In genomic region chr10:75833456-75834080, GRCm38 (mm10) we compare ENCODE assay signal across 8 mouse cellular contexts. TPM values are rescaled to one million over a fixed set of nuclear protein-coding genes. Genes with fewer than 3 reads are reported as not detected.
DNase-seq lines count a peak whose midpoint lies in the region; ATAC-seq and TF ChIP-seq lines count a peak whose summit lies in the region.

No protein-coding gene starts in this region.

- H3K9ac ChIP-seq in hindbrain, postnatal 0 days (replicated peaks; ENCODE audit: low read length): no peak overlapping the region
- peak overlapping the region; percentile 64 for H3K9ac ChIP-seq in liver, embryonic 16.5 days (ENCODE audit: low read depth, low read length)
- H3K9ac ChIP-seq in neural tube, embryonic 15.5 days (replicated peaks): peak overlapping the region; percentile 34; the same call in 1 of the 2 replicates

- peak overlapping the region; percentile 80 for H3K4me3 ChIP-seq in gastrocnemius, adult 2 months
- peak overlapping the region; percentile 56 for H3K4me3 ChIP-seq in forebrain, embryonic 10.5 days
- peak overlapping the region; percentile 37 for H3K4me3 ChIP-seq in hindbrain, postnatal 0 days (ENCODE audit: low read length)
- peak overlapping the region; percentile 63 for H3K4me3 ChIP-seq in liver, embryonic 16.5 days (ENCODE audit: low read depth, low read length)
- peak overlapping the region; percentile 41 for H3K4me3 ChIP-seq in neural tube, embryonic 15.5 days (replicated peaks)

- 16% methylated on average over 21 of the region's 21 CpGs for WGBS in forebrain, embryonic 10.5 days
- WGBS in hindbrain, postnatal 0 days: 17% methylated on average over 21 of the region's 21 CpGs
- WGBS in liver, embryonic 16.5 days (ENCODE audit: insufficient replicate concordance): 6% methylated on average over 21 of the region's 21 CpGs
- WGBS in neural tube, embryonic 15.5 days: 24% methylated on average over 21 of the region's 21 CpGs

- DNase-seq in gastrocnemius, adult 2 months: peak; percentile 39
- no peak for DNase-seq in gastrocnemius, adult 8-10 months (ENCODE audit: low spot score in 2 of 2)
- no peak for DNase-seq in forebrain, embryonic 10.5 days (ENCODE audit: extremely low spot score, low spot score)
- DNase-seq in hindbrain, postnatal 0 days (ENCODE audit: low spot score): no peak
- no peak for DNase-seq in retina, postnatal 1 day
- DNase-seq in left cerebral cortex, postnatal 36 days (ENCODE audit: low spot score in 2 of 2): no peak

- ATAC-seq in hindbrain, postnatal 0 days: no peak
- no peak for ATAC-seq in liver, embryonic 16.5 days (ENCODE audit: low read depth)
- no peak for ATAC-seq in neural tube, embryonic 15.5 days (ENCODE audit: low FRiP score)

- no peaks in the 10 kb centered on the region for H3K36me3 ChIP-seq in forebrain, embryonic 10.5 days (replicated peaks)
- no peaks in the 10 kb centered on the region for H3K36me3 ChIP-seq in hindbrain, postnatal 0 days (ENCODE audit: insufficient read depth, low read length)
- no peaks in the 10 kb centered on the region for H3K36me3 ChIP-seq in liver, embryonic 16.5 days (ENCODE audit: control insufficient read depth, insufficient read depth)
- H3K36me3 ChIP-seq in neural tube, embryonic 15.5 days: no peaks in the 10 kb centered on the region

- TF ChIP-seq CTCF in gastrocnemius, adult 2 months (IDR thresholded peaks at IDR 0.05): no peak
- TF ChIP-seq CTCF in hindbrain, postnatal 0 days (IDR thresholded peaks at IDR 0.05; ENCODE audit: low read depth): no peak

- peak overlapping the region; percentile 89 for H3K27ac ChIP-seq in gastrocnemius, adult 2 months
- 0 out of 2 replicates have a peak overlapping the region, but pooled peaks have one; percentile 77 for H3K27ac ChIP-seq in forebrain, embryonic 10.5 days
- no peak overlapping the region for H3K27ac ChIP-seq in hindbrain, postnatal 0 days
- peak overlapping the region; percentile 75 for H3K27ac ChIP-seq in liver, embryonic 16.5 days (ENCODE audit: low read length)
- H3K27ac ChIP-seq in neural tube, embryonic 15.5 days (replicated peaks): no peak overlapping the region

- no peaks in the 10 kb centered on the region for H3K9me3 ChIP-seq in forebrain, embryonic 10.5 days
- H3K9me3 ChIP-seq in hindbrain, postnatal 0 days (ENCODE audit: low read length): no peaks in the 10 kb centered on the region
- H3K9me3 ChIP-seq in liver, embryonic 16.5 days (replicated peaks; ENCODE audit: control insufficient read depth, low read length): no peaks in the 10 kb centered on the region
- no peaks in the 10 kb centered on the region for H3K9me3 ChIP-seq in neural tube, embryonic 15.5 days (replicated peaks)

- H3K4me1 ChIP-seq in forebrain, embryonic 10.5 days: peaks cover 55% of the 10 kb centered on the region
- H3K4me1 ChIP-seq in hindbrain, postnatal 0 days (ENCODE audit: insufficient read depth, low read length): peaks cover 24% of the 10 kb centered on the region
- H3K4me1 ChIP-seq in liver, embryonic 16.5 days (ENCODE audit: control insufficient read depth, low read depth, low read length): peaks cover 47% of the 10 kb centered on the region
- peaks cover 43% of the 10 kb centered on the region for H3K4me1 ChIP-seq in neural tube, embryonic 15.5 days

- H3K4me2 ChIP-seq in hindbrain, postnatal 0 days (ENCODE audit: low read depth, low read length): peak overlapping the region; percentile 69
- H3K4me2 ChIP-seq in liver, embryonic 16.5 days (ENCODE audit: low read depth, low read length): peak overlapping the region; percentile 93
- H3K4me2 ChIP-seq in neural tube, embryonic 15.5 days: peak overlapping the region; percentile 70

- intact Hi-C loops in gastrocnemius, adult 2 months (cut with DNase I): loop anchor here (2.0 kb wide), 1 partner anchor 61 kb away; the partner anchor contains the start of gene Ddt
- intact Hi-C loops in left cerebral cortex, postnatal 36 days (cut with DNase I): loop anchor here (5.0 kb wide), 1 partner anchor 91 kb away; no protein-coding TSS in a partner anchor

- peaks cover 37% of the 10 kb centered on the region for H3K27me3 ChIP-seq in forebrain, embryonic 10.5 days (ENCODE audit: poor library complexity, severe bottlenecking)
- no peaks in the 10 kb centered on the region for H3K27me3 ChIP-seq in hindbrain, postnatal 0 days (ENCODE audit: insufficient read depth, low read length)
- peaks cover 14% of the 10 kb centered on the region for H3K27me3 ChIP-seq in liver, embryonic 16.5 days (ENCODE audit: control insufficient read depth, insufficient read depth, low read depth, low read length)
- H3K27me3 ChIP-seq in neural tube, embryonic 15.5 days (replicated peaks): peaks cover 18% of the 10 kb centered on the region; the same call in 1 of the 2 replicates

RNA-seq across cellular contexts. Expression of gene Gstt2, which starts 3.7 kb away (rescaled TPM):
- total RNA-seq in gastrocnemius, adult 2 months (2021): 1 to 10 TPM; 2.3 to 4.2 TPM
- 1 to 10 TPM; 2.7 to 6.5 (median 3.8) TPM for total RNA-seq in gastrocnemius, adult 8-10 months (2022)
- 7.3 and 8.3 TPM in 2 replicates for polyA plus RNA-seq in forebrain, embryonic 10.5 days (2016; fragmentation: Nextera tagmentation; extraction: Ambion mirVana)
- total RNA-seq in hindbrain, postnatal 0 days (2014; rRNA removed): 2.1 and 10.2 TPM in 2 replicates
- 9.3 and 11.1 TPM in 2 replicates for polyA plus RNA-seq in hindbrain, postnatal 0 days (2015; fragmentation: Nextera tagmentation; extraction: Ambion mirVana)
- 54.3 and 56.7 TPM in 2 replicates for polyA plus RNA-seq in liver, embryonic 16.5 days (2015; fragmentation: Nextera tagmentation; extraction: Ambion mirVana)
- polyA plus RNA-seq in neural tube, embryonic 15.5 days (2015; fragmentation: Nextera tagmentation; extraction: Ambion mirVana): 6.3 and 16.2 TPM in 2 replicates
- total RNA-seq in left cerebral cortex, postnatal 36 days (2021): 1 to 10 TPM; 4.8 to 5.0 TPM

RNA-seq across cellular contexts. Expression of gene Gstt4, which starts 11.2 kb away (rescaled TPM):
- total RNA-seq in gastrocnemius, adult 2 months (2021): not detected
- not detected for total RNA-seq in gastrocnemius, adult 8-10 months (2022)
- polyA plus RNA-seq in forebrain, embryonic 10.5 days (2016; fragmentation: Nextera tagmentation; extraction: Ambion mirVana): not detected in 2 replicates
- not detected in 2 replicates for total RNA-seq in hindbrain, postnatal 0 days (2014; rRNA removed)
- polyA plus RNA-seq in hindbrain, postnatal 0 days (2015; fragmentation: Nextera tagmentation; extraction: Ambion mirVana): not detected in 2 replicates
- polyA plus RNA-seq in liver, embryonic 16.5 days (2015; fragmentation: Nextera tagmentation; extraction: Ambion mirVana): not detected in 2 replicates
- polyA plus RNA-seq in neural tube, embryonic 15.5 days (2015; fragmentation: Nextera tagmentation; extraction: Ambion mirVana): not detected in 2 replicates
- not detected for total RNA-seq in left cerebral cortex, postnatal 36 days (2021)

RNA-seq across cellular contexts. Expression of gene Mif, which starts 26.5 kb away (rescaled TPM):
- total RNA-seq in gastrocnemius, adult 2 months (2021): 100 to 1,000 TPM; 147 to 168 TPM
- total RNA-seq in gastrocnemius, adult 8-10 months (2022): 100 to 1,000 TPM; 144 to 161 (median 157) TPM
- polyA plus RNA-seq in forebrain, embryonic 10.5 days (2016; fragmentation: Nextera tagmentation; extraction: Ambion mirVana): 3,631 and 3,763 TPM in 2 replicates
- 1,072 and 1,222 TPM in 2 replicates for total RNA-seq in hindbrain, postnatal 0 days (2014; rRNA removed)
- polyA plus RNA-seq in hindbrain, postnatal 0 days (2015; fragmentation: Nextera tagmentation; extraction: Ambion mirVana): 1,792 and 1,891 TPM in 2 replicates
- polyA plus RNA-seq in liver, embryonic 16.5 days (2015; fragmentation: Nextera tagmentation; extraction: Ambion mirVana): 906 and 964 TPM in 2 replicates
- 1,840 and 1,880 TPM in 2 replicates for polyA plus RNA-seq in neural tube, embryonic 15.5 days (2015; fragmentation: Nextera tagmentation; extraction: Ambion mirVana)
- total RNA-seq in left cerebral cortex, postnatal 36 days (2021): 100 to 1,000 TPM; 506 to 546 TPM

RNA-seq across cellular contexts. Expression of gene Gstt1, which starts 35.2 kb away (rescaled TPM):
- total RNA-seq in gastrocnemius, adult 2 months (2021): 1 to 10 TPM; 4.5 to 5.7 TPM
- 1 to 10 TPM; 4.6 to 8.3 (median 4.8) TPM for total RNA-seq in gastrocnemius, adult 8-10 months (2022)
- 3.8 and 4.4 TPM in 2 replicates for polyA plus RNA-seq in forebrain, embryonic 10.5 days (2016; fragmentation: Nextera tagmentation; extraction: Ambion mirVana)
- 38.1 and 39.3 TPM in 2 replicates for total RNA-seq in hindbrain, postnatal 0 days (2014; rRNA removed)
- polyA plus RNA-seq in hindbrain, postnatal 0 days (2015; fragmentation: Nextera tagmentation; extraction: Ambion mirVana): 20.8 and 24.4 TPM in 2 replicates
- polyA plus RNA-seq in liver, embryonic 16.5 days (2015; fragmentation: Nextera tagmentation; extraction: Ambion mirVana): 181 and 217 TPM in 2 replicates
- polyA plus RNA-seq in neural tube, embryonic 15.5 days (2015; fragmentation: Nextera tagmentation; extraction: Ambion mirVana): 9.6 and 13.8 TPM in 2 replicates
- total RNA-seq in left cerebral cortex, postnatal 36 days (2021): 10 to 100 TPM in 1 of 2 experiments, 1 to 10 TPM in 1; 6.2 to 11.4 TPM

RNA-seq across cellular contexts. Expression of gene Gstt3, which starts 52.4 kb away (rescaled TPM):
- 1 to 10 TPM; 2.6 to 3.2 TPM for total RNA-seq in gastrocnemius, adult 2 months (2021)
- total RNA-seq in gastrocnemius, adult 8-10 months (2022): 1 to 10 TPM; 2.6 to 4.8 (median 3.1) TPM
- 1.1 and 1.9 TPM in 2 replicates for polyA plus RNA-seq in forebrain, embryonic 10.5 days (2016; fragmentation: Nextera tagmentation; extraction: Ambion mirVana)
- total RNA-seq in hindbrain, postnatal 0 days (2014; rRNA removed): 1.8 and 3.2 TPM in 2 replicates
- 2.8 and 4.2 TPM in 2 replicates for polyA plus RNA-seq in hindbrain, postnatal 0 days (2015; fragmentation: Nextera tagmentation; extraction: Ambion mirVana)
- polyA plus RNA-seq in liver, embryonic 16.5 days (2015; fragmentation: Nextera tagmentation; extraction: Ambion mirVana): 14.1 and 16.3 TPM in 2 replicates
- polyA plus RNA-seq in neural tube, embryonic 15.5 days (2015; fragmentation: Nextera tagmentation; extraction: Ambion mirVana): 1.3 and 5.3 TPM in 2 replicates
- total RNA-seq in left cerebral cortex, postnatal 36 days (2021): 1 to 10 TPM in 1 of 2 experiments, under 1 TPM in 1; 0.91 to 2.0 TPM

Comparison
In these comparisons a context has a peak if more than half of its experiments do, and no peak if none do; other contexts are left out.
1. H3K27ac ChIP-seq: peak in gastrocnemius, adult 2 months (single experiment), forebrain, embryonic 10.5 days (single experiment) and liver, embryonic 16.5 days (single experiment); none in hindbrain, postnatal 0 days (single experiment) and neural tube, embryonic 15.5 days (single experiment).
2. Peak in every context shown above with its lines, with median percentiles within 50 percentile points of each other: H3K4me3 ChIP-seq and H3K4me2 ChIP-seq.